Mouse (Mus musculus) testis, adult 2 months (tissue): ENCODE measurements around the gene Ppm1h.

Experiments used
- CTCF ChIP-seq: fragments of 200-500 bp; IDR thresholded peaks from 2 replicates; pipeline ENCODE4 v1.5.1; 2012; ENCODE audit warnings: low read depth, mild to moderate bottlenecking, inconsistent platforms, low read length, moderate library complexity; ENCODE audit not compliant: control insufficient read depth, insufficient read depth, insufficient replicate concordance
- POLR2A ChIP-seq: fragments of 200-500 bp; IDR thresholded peaks from 2 replicates; pipeline ENCODE4 v1.6.1; 2012; ENCODE audit warnings: low read depth, mild to moderate bottlenecking, inconsistent platforms, low read length, moderate library complexity; ENCODE audit not compliant: control insufficient read depth

DNA sequence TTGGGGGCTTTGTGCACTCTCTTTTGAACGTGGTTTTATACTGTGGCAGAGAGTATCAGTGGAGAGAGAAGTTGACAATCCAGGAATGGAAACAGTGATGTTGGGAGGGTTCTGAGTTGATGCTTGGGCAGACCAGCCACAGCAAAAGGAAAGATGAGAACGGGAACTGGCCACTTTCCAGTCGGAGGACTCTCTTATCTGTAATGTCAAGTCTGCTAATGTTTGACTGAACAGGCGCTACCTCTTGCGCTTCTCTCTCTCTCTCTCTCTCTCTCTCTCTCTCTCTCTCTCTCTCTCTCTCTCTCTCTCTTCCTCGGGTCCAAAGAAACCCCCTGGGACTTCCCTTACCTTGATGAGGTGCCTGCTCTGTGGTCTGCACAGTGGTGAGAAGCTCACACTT lies 176.0 kb downstream of the Ppm1h start:
- TF ChIP-seq POLR2A (no peak), CTCF (no peak)
